Mouse (Mus musculus): ENCODE measurements around the gene Gm20388. TPM values are rescaled to one million over a fixed set of nuclear protein-coding genes. Genes with fewer than 3 reads are reported as not detected.
A peak's percentile ranks its signal among the peaks of the same experiment; 100 is the strongest.

Gm20388 gene
- polyA plus RNA-seq, 1 experiment from 2014 or later: not detected

DNA sequence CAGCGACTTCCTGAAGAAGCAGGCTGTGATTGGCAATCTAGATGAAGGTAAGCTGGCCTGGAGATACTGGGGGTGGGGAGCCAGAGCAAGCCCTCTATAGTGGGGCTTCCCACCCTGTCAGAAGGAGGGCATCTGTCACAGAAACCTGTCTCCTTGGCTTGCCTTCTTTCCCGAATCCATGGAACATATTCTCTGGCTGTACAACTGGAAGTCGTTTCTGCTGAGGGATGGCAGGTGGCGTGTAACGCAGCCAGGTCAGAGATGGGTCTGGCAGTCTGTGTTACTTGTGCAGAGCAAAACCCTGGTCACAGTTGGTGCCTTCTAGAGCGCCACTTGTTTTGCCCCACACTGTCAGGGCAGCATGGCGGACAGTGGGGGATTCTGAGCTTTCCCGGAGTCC lies 249.7 kb downstream of the Gm20388 start:
- Histone ChIP-seq H3K9ac (no peak overlapping the region), H3K4me3 (no peak overlapping the region), H3K36me3 (no peaks in the 10 kb centered on the region), H3K27me3 (0 out of 2 replicates have a peak, but pooled peaks cover 5% of the 10 kb centered on the region), H3K27ac (no peak overlapping the region), H3K9me3 (no peaks in the 10 kb centered on the region), H3K4me2 (replicated peaks) (no peak overlapping the region), H3K4me1 (no peaks in the 10 kb centered on the region)
- no peak for ATAC-seq (ENCODE audit: insufficient number of reproducible peaks, insufficient read depth, low FRiP score, low TSS enrichment)
- 69% methylated on average over 8 of the region's 8 CpGs for WGBS

DNA sequence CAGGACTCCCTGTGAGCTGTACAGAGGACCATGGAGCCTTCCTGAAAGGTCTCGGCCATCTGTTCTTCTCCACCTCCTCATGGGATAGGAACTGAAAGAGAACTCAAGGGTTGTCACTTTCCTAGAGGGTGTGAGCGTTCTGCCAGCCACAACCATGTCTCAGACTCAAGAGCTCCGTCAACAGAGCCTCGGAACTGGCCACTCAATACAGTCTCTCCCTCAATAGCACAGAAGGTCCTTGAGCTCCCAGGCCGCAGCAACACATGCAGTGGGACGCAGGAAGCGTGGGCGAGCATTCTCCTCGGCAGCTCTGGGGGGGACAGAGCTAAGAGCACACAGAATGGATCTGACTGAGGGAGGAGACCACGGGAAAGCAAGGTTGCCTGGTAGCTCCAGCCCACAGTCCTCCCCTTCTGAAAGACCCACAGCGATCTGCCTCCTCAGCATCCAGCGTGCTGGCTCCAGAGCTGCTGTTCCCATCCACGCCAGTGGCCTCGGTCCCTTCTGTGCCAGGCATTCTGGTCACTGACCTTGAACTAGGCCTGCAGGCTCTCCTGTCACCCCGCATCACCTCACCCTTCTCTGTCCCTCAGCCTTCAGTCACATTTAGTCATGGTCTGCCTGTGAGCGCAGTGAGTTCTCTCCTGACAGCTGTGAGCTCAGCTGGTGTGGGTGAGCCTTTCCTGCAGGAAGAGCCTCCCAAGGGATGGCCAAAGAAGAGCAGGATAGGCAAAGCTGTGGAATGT lies 251.2 kb downstream of the Gm20388 start:
- no peak overlapping the region for H3K27ac ChIP-seq
- WGBS: 81% methylated on average over 16 of the region's 16 CpGs
- 0 out of 2 replicates have a peak, but pooled peaks cover 8% of the 10 kb centered on the region for H3K27me3 ChIP-seq
- no peaks in the 10 kb centered on the region for H3K4me1 ChIP-seq
- no peak overlapping the region for H3K4me3 ChIP-seq
- no peak overlapping the region for H3K9ac ChIP-seq
- H3K36me3 ChIP-seq: no peaks in the 10 kb centered on the region
- no peak for ATAC-seq (ENCODE audit: insufficient number of reproducible peaks, insufficient read depth, low FRiP score, low TSS enrichment)
- H3K9me3 ChIP-seq: no peaks in the 10 kb centered on the region
- no peak overlapping the region for H3K4me2 ChIP-seq (replicated peaks)

DNA sequence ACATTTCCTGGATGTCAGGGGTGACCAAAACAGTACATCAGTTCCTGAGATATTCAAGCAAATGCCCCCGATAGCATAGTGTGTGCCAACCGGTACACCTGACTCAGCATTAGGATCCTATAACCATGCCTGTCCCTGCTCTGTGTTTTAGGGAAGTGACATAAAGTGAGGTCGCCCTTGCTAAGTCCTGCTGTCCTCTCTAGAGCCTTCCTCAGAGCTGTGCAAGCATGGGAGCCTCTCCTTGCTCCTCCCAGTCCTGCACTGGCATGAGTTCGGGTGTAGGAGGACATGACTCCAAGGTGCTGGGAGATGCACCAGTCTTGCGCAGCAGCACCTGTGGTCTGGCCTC lies 251.7 kb downstream of the Gm20388 start:
- 86% methylated on average over 5 of the region's 5 CpGs for WGBS
- Histone ChIP-seq H3K9ac (no peak overlapping the region), H3K4me3 (no peak overlapping the region), H3K36me3 (no peaks in the 10 kb centered on the region), H3K27ac (no peak overlapping the region), H3K9me3 (no peaks in the 10 kb centered on the region), H3K4me2 (replicated peaks) (no peak overlapping the region), H3K4me1 (no peaks in the 10 kb centered on the region), H3K27me3 (peaks cover 8% of the 10 kb centered on the region; the same call in 1 of the 2 replicates)
- no peak for ATAC-seq (ENCODE audit: insufficient number of reproducible peaks, insufficient read depth, low FRiP score, low TSS enrichment)

DNA sequence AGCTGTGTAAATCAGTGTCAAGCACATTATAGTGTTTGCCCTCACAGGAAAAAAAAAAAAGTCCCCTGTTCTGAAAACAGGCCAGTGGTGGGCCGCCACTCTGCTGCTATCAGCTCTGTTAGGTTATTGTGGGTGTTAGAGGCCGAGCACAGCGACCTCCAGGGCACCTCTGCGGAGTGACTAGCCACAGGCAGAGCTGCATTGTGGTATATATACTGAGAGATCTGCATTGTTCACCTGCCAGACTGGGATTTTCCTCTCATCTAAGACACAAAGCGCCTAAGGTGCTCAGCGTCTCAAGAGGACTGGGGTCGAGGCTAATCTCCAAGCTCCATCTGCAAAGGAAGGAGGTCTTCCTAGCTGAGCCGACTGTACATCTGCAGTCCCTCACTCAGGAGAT lies 252.7 kb downstream of the Gm20388 start:
- WGBS: 70% methylated on average over 8 of the region's 8 CpGs

DNA sequence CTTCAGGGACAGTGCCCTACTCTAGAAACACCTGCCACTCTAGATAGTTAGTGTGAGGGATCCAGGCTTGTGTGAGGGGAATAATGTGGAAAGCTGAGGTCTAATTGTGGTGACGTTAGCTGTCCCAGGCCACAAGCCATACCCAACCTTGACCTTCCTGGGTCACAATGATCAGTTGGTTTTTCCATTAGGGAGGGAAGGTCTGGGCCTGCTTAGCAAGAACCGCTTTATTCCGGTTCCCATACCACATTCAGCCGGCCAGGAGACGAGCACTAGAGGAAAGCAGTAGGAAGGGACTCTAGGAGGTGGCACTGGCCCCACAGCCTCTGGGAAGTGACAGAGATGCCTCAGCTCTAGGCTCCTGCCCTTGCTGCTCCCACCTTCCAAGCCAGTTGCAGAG lies 253.4 kb downstream of the Gm20388 start:
- H3K4me3 ChIP-seq: no peak overlapping the region
- H3K9ac ChIP-seq: no peak overlapping the region
- H3K27ac ChIP-seq: no peak overlapping the region
- WGBS: 77% methylated on average over 5 of the region's 5 CpGs
- H3K9me3 ChIP-seq: no peaks in the 10 kb centered on the region
- H3K36me3 ChIP-seq: no peaks in the 10 kb centered on the region
- H3K4me2 ChIP-seq (replicated peaks): no peak overlapping the region
- H3K4me1 ChIP-seq: peaks cover 4% of the 10 kb centered on the region; the same call in 1 of the 2 replicates
- H3K27me3 ChIP-seq: peaks cover 15% of the 10 kb centered on the region
- no peak for ATAC-seq (ENCODE audit: insufficient number of reproducible peaks, insufficient read depth, low FRiP score, low TSS enrichment)

More for the DNA sequence above, 252.7 kb downstream of the Gm20388 start:
- no peaks in the 10 kb centered on the region for H3K9me3 ChIP-seq
- no peak for ATAC-seq (ENCODE audit: insufficient number of reproducible peaks, insufficient read depth, low FRiP score, low TSS enrichment)
- no peak overlapping the region for H3K4me2 ChIP-seq (replicated peaks)
- H3K4me1 ChIP-seq: peaks cover 4% of the 10 kb centered on the region; the same call in 1 of the 2 replicates
- no peak overlapping the region for H3K27ac ChIP-seq
- no peak overlapping the region for H3K4me3 ChIP-seq
- no peak overlapping the region for H3K9ac ChIP-seq
- no peaks in the 10 kb centered on the region for H3K36me3 ChIP-seq
- peaks cover 15% of the 10 kb centered on the region for H3K27me3 ChIP-seq

DNA sequence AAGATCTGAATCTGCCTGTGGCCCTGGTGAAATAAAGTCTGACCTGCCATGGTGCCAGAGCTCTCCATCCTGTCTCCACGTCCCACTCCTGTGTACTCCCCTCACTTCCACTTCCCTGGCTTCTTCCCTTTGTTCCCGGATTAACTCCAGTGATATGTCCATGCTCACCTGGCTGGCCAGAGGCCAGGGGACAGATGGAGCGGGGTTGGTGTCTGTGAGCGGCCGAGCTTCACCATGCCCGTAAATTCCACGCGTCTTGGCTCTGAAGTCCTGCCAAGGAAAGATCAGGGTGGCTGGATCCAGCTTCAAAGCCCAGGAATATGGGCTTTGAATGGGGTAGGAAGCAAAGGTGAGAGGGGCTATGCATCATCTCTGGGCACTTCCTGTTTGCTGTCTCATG lies 256.5 kb downstream of the Gm20388 start:
- Histone ChIP-seq H3K9ac (no peak overlapping the region), H3K27me3 (peaks cover 13% of the 10 kb centered on the region), H3K4me3 (no peak overlapping the region), H3K27ac (no peak overlapping the region), H3K36me3 (no peaks in the 10 kb centered on the region), H3K4me2 (replicated peaks) (no peak overlapping the region), H3K4me1 (peaks cover 4% of the 10 kb centered on the region; the same call in 1 of the 2 replicates), H3K9me3 (no peaks in the 10 kb centered on the region)
- ATAC-seq (ENCODE audit: insufficient number of reproducible peaks, insufficient read depth, low FRiP score, low TSS enrichment): no peak
- WGBS: 91% methylated on average over 8 of the region's 8 CpGs

DNA sequence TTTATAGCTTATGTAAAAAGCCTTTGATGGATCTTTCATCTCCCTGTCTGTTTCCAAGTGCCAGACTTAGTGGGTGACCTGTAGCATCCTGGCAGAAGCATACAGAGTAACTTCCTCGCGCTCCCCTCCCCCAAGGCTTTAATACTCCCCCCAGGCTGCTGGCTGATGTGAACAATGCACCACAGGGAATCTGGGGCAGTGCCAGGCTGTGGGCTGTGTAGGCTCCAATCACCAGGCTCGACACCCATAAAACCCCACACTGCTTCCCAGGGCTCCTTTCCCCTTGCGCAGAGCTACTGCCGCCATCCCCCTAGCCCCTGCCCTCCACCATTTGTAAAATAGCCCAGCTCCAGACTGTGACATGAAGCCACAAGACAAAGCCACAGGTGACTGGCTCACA lies 257.2 kb downstream of the Gm20388 start:
- Histone ChIP-seq H3K9me3 (no peaks in the 10 kb centered on the region), H3K36me3 (no peaks in the 10 kb centered on the region), H3K27ac (no peak overlapping the region), H3K4me3 (no peak overlapping the region), H3K9ac (no peak overlapping the region), H3K4me2 (replicated peaks) (no peak overlapping the region), H3K27me3 (peaks cover 13% of the 10 kb centered on the region), H3K4me1 (peaks cover 4% of the 10 kb centered on the region; the same call in 1 of the 2 replicates)
- 32% methylated on average over 5 of the region's 5 CpGs for WGBS
- ATAC-seq (ENCODE audit: insufficient number of reproducible peaks, insufficient read depth, low FRiP score, low TSS enrichment): no peak

DNA sequence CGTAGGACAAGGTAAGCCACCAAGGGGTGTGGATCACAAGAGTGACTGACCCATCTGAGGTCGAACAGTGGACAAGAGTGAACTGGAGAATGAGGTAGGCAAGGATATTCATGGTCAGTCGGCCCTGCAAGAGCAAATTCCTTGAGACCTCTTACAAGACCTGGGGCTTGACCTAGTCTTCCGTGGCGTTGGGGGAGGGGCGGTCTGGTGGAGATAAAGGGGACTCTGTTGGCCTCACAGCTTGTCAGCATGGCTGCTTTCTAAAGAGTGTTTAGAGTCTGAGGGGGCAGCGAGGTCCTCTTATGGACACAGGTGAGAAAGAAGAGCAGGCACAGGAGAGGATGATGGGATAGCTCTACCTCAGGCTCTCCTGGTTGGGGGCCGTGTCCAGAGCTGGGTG lies 258.5 kb downstream of the Gm20388 start:
- Histone ChIP-seq H3K9me3 (no peaks in the 10 kb centered on the region), H3K36me3 (no peaks in the 10 kb centered on the region), H3K27ac (no peak overlapping the region), H3K4me3 (no peak overlapping the region), H3K4me1 (peaks cover 4% of the 10 kb centered on the region; the same call in 1 of the 2 replicates), H3K9ac (no peak overlapping the region), H3K27me3 (peaks cover 15% of the 10 kb centered on the region), H3K4me2 (replicated peaks) (no peak overlapping the region)
- no peak for ATAC-seq (ENCODE audit: insufficient number of reproducible peaks, insufficient read depth, low FRiP score, low TSS enrichment)
- 39% methylated on average over 8 of the region's 8 CpGs for WGBS

DNA sequence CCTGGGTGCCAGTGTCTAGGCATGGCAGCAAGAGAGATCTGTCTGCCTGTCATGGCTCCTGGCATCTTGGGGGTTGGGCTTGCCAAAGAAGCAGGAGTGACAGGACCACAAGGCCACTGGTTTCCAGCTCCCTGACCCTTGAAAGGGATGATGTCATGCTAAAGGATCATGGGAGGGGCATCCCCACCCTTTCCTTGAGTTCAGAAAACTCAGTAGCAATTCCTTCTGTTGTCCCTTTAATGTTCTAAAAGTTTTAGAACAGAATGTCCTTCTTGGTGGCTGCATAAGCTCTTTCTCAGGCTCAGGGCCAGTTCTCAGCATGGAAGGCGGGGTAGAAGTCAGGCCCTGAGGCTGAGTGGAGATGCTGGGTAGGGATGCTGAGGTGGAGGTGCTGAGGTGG lies 262.6 kb downstream of the Gm20388 start:
- ATAC-seq (ENCODE audit: insufficient number of reproducible peaks, insufficient read depth, low FRiP score, low TSS enrichment): no peak

DNA sequence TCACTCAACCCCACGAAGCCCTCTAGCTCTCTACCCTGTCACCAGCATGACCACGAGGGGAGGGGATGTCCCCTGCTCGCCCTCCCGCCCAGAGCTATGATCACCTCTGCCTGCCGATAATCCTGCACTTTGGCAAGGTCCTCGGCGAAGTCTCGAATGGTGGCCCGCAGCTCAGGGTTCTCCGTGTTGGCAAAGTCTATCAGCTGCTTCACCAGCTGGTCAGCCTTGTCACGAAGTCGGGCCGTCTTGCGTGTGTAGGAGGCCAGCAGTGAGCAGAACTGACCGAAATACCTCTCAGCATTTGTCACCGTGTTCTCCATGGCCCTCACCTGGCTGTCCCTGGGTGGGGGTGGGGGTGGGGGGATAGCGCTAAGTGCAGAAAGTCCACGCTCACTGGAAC lies 264.0 kb downstream of the Gm20388 start:
- WGBS: 40% methylated on average over 18 of the region's 18 CpGs
- peaks cover 32% of the 10 kb centered on the region for H3K4me1 ChIP-seq

More for the DNA sequence above, 262.6 kb downstream of the Gm20388 start:
- Histone ChIP-seq H3K9ac (no peak overlapping the region), H3K27ac (no peak overlapping the region), H3K4me3 (no peak overlapping the region), H3K4me1 (peaks cover 22% of the 10 kb centered on the region), H3K9me3 (no peaks in the 10 kb centered on the region), H3K36me3 (no peaks in the 10 kb centered on the region), H3K27me3 (peaks cover 37% of the 10 kb centered on the region), H3K4me2 (replicated peaks) (no peak overlapping the region)
- 66% methylated on average over 1 of the region's 1 CpGs for WGBS

DNA sequence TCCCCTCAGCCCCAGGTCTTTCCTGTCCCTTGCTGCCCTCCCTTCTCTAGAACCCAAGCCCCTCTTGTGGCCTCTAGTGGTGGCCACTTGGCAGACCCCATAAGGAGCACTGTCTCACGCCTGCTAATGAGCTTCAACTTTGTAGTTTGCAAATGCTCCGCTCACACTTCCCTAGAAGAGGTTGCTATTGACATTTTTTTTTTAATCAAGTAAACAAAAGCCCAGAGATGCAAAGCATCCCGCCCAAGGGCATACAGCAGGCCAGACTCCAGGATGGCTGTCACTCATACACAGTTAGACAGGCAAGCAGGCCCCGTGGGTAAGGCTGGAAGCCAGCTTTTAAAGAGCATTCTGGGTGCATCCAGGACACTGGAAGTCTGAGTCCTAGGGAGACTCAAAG lies 266.0 kb downstream of the Gm20388 start:
- no peak for ATAC-seq (ENCODE audit: insufficient number of reproducible peaks, insufficient read depth, low FRiP score, low TSS enrichment)
- H3K36me3 ChIP-seq: no peaks in the 10 kb centered on the region
- peaks cover 39% of the 10 kb centered on the region for H3K4me1 ChIP-seq
- H3K27ac ChIP-seq: peak overlapping the region; percentile 58; the same call in 1 of the 2 replicates
- peaks cover 33% of the 10 kb centered on the region for H3K27me3 ChIP-seq
- H3K4me3 ChIP-seq: no peak overlapping the region
- no peaks in the 10 kb centered on the region for H3K9me3 ChIP-seq
- peak overlapping the region; percentile 52 for H3K4me2 ChIP-seq (replicated peaks)
- WGBS: 24% methylated on average over 4 of the region's 4 CpGs
- H3K9ac ChIP-seq: no peak overlapping the region

More for the DNA sequence above, 264.0 kb downstream of the Gm20388 start:
- peaks cover 33% of the 10 kb centered on the region for H3K27me3 ChIP-seq
- no peak overlapping the region for H3K4me3 ChIP-seq
- H3K4me2 ChIP-seq (replicated peaks): no peak overlapping the region
- no peak for ATAC-seq (ENCODE audit: insufficient number of reproducible peaks, insufficient read depth, low FRiP score, low TSS enrichment)
- no peak overlapping the region for H3K9ac ChIP-seq
- H3K27ac ChIP-seq: no peak overlapping the region
- H3K36me3 ChIP-seq: no peaks in the 10 kb centered on the region
- H3K9me3 ChIP-seq: no peaks in the 10 kb centered on the region

DNA sequence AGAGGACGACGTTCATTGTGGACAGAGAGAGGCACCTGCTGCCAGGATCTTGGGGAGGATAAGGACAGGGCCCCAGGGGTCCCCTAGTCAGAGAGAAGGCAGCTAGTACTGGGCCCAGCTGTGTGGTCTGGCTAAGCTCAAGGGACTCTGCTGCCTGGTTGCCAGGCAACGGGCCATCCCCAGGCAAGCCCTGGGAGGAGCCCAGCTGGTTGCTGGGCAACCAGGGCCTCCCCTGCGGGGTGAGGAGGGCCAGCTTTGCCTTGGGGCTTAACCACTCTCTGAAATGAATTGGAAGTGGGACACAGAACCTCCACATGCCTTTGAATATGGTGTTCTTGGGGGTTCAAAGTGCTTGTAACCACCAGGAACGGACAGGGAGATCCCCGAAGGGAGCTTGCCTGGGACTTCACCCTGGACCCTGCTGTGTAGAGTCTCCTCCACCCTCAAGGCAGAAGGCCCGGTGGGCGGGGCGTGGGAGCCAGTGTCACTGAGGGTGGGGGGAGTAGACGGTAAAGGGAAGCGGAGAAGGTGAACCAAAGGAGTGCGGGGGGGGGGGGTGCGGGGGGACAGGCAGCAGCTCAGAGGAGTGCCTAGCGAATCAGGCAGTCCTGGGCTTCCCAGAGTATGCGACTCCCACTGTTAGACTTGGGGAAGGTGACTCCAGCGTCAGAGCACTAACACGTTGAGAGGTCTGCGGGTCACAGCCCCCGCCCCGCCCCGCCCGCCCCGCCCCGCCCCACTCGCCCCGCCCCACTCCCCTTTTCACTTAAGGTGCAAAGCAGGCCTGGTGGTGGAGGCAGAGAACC lies 266.9 kb downstream of the Gm20388 start, which contains the start of gene Fam92b:
TSS of gene Fam92b (minus strand) at position 149 of the 806 bp plus-strand sequence.
- Histone ChIP-seq H3K9ac (0 out of 2 replicates have a peak within 1 kb of the TSS, but pooled peaks have one; percentile 30), H3K27ac (peak within 1 kb of the TSS; percentile 58), H3K27me3 (peaks cover 33% of the 10 kb centered on the region), H3K9me3 (no peaks in the 10 kb centered on the region), H3K4me3 (0 out of 2 replicates have a peak within 1 kb of the TSS, but pooled peaks have one; percentile 6), H3K4me1 (peaks cover 39% of the 10 kb centered on the region), H3K36me3 (no peaks in the 10 kb centered on the region), H3K4me2 (replicated peaks) (peak within 1 kb of the TSS; percentile 52)
- WGBS: 0% methylated on average over 23 of the region's 26 CpGs
- ATAC-seq (ENCODE audit: insufficient number of reproducible peaks, insufficient read depth, low FRiP score, low TSS enrichment): peak; percentile 72
